Comparison of ENCODE assay signal across 18 mouse cellular contexts in genomic region chr6:136525567-136525966, GRCm38 (mm10). TPM values are rescaled to one million over a fixed set of nuclear protein-coding genes. Genes with fewer than 3 reads are reported as not detected.
DNase-seq lines count a peak whose midpoint lies in the region; ATAC-seq and TF ChIP-seq lines count a peak whose summit lies in the region.
"Had no signal": no experiment of that assay in that cellular context is flagged by ENCODE, and none has a peak within 500 bp of the region (broad histone marks: within the 10 kb centered on the region; RNA-seq: fewer than 3 reads in every experiment).

No protein-coding gene starts in this region.

- peaks cover 4% of the 10 kb centered on the region for H3K36me3 ChIP-seq in liver, adult 2 months (ENCODE audit: control insufficient read depth, insufficient read depth, low read length)
- peaks cover 3% of the 10 kb centered on the region; the same call in 1 of the 2 replicates for H3K36me3 ChIP-seq in intestine, embryonic 15.5 days

- H3K27me3 ChIP-seq in liver, adult 2 months (ENCODE audit: control insufficient read depth, insufficient read depth, low read length) = no peaks in the 10 kb centered on the region
- no peaks in the 10 kb centered on the region for H3K27me3 ChIP-seq in intestine, embryonic 15.5 days (replicated peaks)

- H3K4me1 ChIP-seq in liver, adult 2 months (ENCODE audit: control insufficient read depth, insufficient read depth, low read length) = peaks cover 20% of the 10 kb centered on the region
- peaks cover 6% of the 10 kb centered on the region; the same call in 1 of the 2 replicates for H3K4me1 ChIP-seq in intestine, embryonic 15.5 days (replicated peaks)

- H3K9ac ChIP-seq in liver, adult 2 months (ENCODE audit: low read depth, low read length) = no peak overlapping the region
- H3K9ac ChIP-seq in intestine, embryonic 15.5 days = no peak overlapping the region
- H3K9ac ChIP-seq: forebrain, postnatal 0 days; hindbrain, embryonic 14.5 days had no signal

- peak; percentile 87 for ATAC-seq in intestine, embryonic 15.5 days
- no peak for ATAC-seq in erythroid progenitor cell, adult 5-6 weeks (replicated peaks; ENCODE audit: low FRiP score, poor library complexity, severe bottlenecking)
- ATAC-seq: forebrain, embryonic 14.5 days; forebrain, postnatal 0 days; hindbrain, postnatal 0 days had no signal

- H3K27ac ChIP-seq in liver, adult 2 months (replicated peaks; ENCODE audit: insufficient read depth, low read depth, low read length) = no peak overlapping the region
- H3K27ac ChIP-seq in intestine, embryonic 15.5 days = no peak overlapping the region
- H3K27ac ChIP-seq: heart, adult 2 months; hindbrain, embryonic 14.5 days; hindbrain, postnatal 0 days had no signal

- no peak for TF ChIP-seq POLR2A in liver, adult 2 months (IDR thresholded peaks at IDR 0.05; ENCODE audit: extremely low read depth, insufficient read depth, low read length)

- TF ChIP-seq CTCF in liver, adult 2 months (IDR thresholded peaks at IDR 0.05; ENCODE audit: low read depth, low read length) = no peak

- H3K4me2 ChIP-seq in intestine, embryonic 15.5 days (replicated peaks) = no peak overlapping the region
- H3K4me2 ChIP-seq: hindbrain, embryonic 14.5 days had no signal

- H3K79me2 ChIP-seq in liver, adult 2 months (ENCODE audit: control insufficient read depth, insufficient read depth, low read length) = peaks cover 39% of the 10 kb centered on the region

- no peaks in the 10 kb centered on the region for H3K9me3 ChIP-seq in intestine, embryonic 15.5 days
- H3K9me3 ChIP-seq: heart, embryonic 10.5 days had no signal

- H3K4me3 ChIP-seq in liver, adult 2 months (ENCODE audit: insufficient read depth, low read depth, low read length) = no peak overlapping the region
- H3K4me3 ChIP-seq in intestine, embryonic 15.5 days (replicated peaks) = no peak overlapping the region
- H3K4me3 ChIP-seq: heart, adult 2 months; heart, embryonic 10.5 days had no signal

- WGBS in liver, adult 2 months = 53% methylated on average over 4 of the region's 4 CpGs
- WGBS in intestine, embryonic 15.5 days = 67% methylated on average over 4 of the region's 4 CpGs

- peak; percentile 43 for DNase-seq in heart, adult 11 months
- DNase-seq in heart, postnatal 4 days = no peak
- peak; percentile 73 for DNase-seq in liver, adult 2 months (ENCODE audit: extremely low read depth, low read depth, low spot score)
- DNase-seq in liver = no peak
- DNase-seq: cerebellum, adult 18-20 months; cerebellum, adult 9-10 months; cerebellum, postnatal 14 days; forebrain, postnatal 0 days; gastrocnemius, postnatal 25 days; heart, adult 2 months; heart, postnatal 10 days; heart, postnatal 36 days had no signal

RNA-seq across cellular contexts. Expression of gene Atf7ip, which starts 19.6 kb away (rescaled TPM):
- 100 to 1,000 TPM; 107 to 108 TPM for total RNA-seq in heart, postnatal 4 days (2021)
- 14.8 and 14.9 TPM in 2 replicates for total RNA-seq in liver, adult 2 months (2014; rRNA removed)
- polyA plus RNA-seq in liver, adult 2 months (2012; rRNA removed) = 5.1 and 5.2 TPM in 2 replicates
- 24.1 and 25.4 TPM in 2 replicates for polyA plus RNA-seq in intestine, embryonic 15.5 days (2015; fragmentation: Nextera tagmentation; extraction: Ambion mirVana)
- 260 and 305 TPM in 2 replicates for total RNA-seq in erythroid progenitor cell, adult 5-6 weeks (2015; ENCODE audit: low replicate concordance)
- total RNA-seq in erythroid progenitor cell, adult 5-6 weeks (2017; ENCODE audit: low replicate concordance) = 311 and 332 TPM in 2 replicates

Comparison
In these comparisons a context has a peak if more than half of its experiments do, and no peak if none do; other contexts are left out.
1. DNase-seq: peak in heart, adult 11 months (single experiment) and liver, adult 2 months (single experiment); none in heart, postnatal 4 days (single experiment) and liver (single experiment).